Mouse (Mus musculus) ES-E14 (cell line): ENCODE results near the gene Ltb.

ENCODE experiments used
- CHD2 ChIP-seq: IDR thresholded peaks from 2 replicates; pipeline ENCODE4 v1.6.1; 2014; ENCODE audit warnings: mild to moderate bottlenecking, low read depth, low read length, inconsistent platforms
- ZNF384 ChIP-seq: IDR thresholded peaks from 2 replicates; pipeline ENCODE4 v1.6.1; 2012; ENCODE audit warnings: low read depth, low read length, inconsistent platforms

GRCm38 (mm10) chr17:35155451-35155850, 38.8 kb upstream of the Ltb start:
- TF ChIP-seq CHD2 (no peak), ZNF384 (no peak)
